Mouse (Mus musculus): Measurements from ENCODE around the gene Nuak2.
"Not testable (repeated sequence)": the region's sequence is repeated elsewhere in the genome, so short reads cannot be mapped to it uniquely, and the experiment has no call there.

The Nuak2 gene

GRCm38 (mm10) chr1:132327477-132327876 is 11.6 kb downstream of the Nuak2 start:
- no peak for DNase-seq (ENCODE audit: low spot score)

- no peak for DNase-seq (ENCODE audit: low spot score)
Measured at GRCm38 (mm10) chr1:132328565-132328964, 12.6 kb downstream of the Nuak2 start.

GRCm38 (mm10) chr1:132329656-132330055 is 13.7 kb downstream of the Nuak2 start:
- no peak for DNase-seq (ENCODE audit: low spot score)

GRCm38 (mm10) chr1:132330397-132330796 is 14.5 kb downstream of the Nuak2 start:
- DNase-seq (ENCODE audit: low spot score) = no peak

- DNase-seq (ENCODE audit: low spot score) = no peak
Measured at GRCm38 (mm10) chr1:132331283-132331682, 15.4 kb downstream of the Nuak2 start.

GRCm38 (mm10) chr1:132333201-132333600 is 17.3 kb downstream of the Nuak2 start:
- no peak for DNase-seq (ENCODE audit: low spot score)

- DNase-seq (ENCODE audit: low spot score) = peak; percentile 94
Measured at GRCm38 (mm10) chr1:132333675-132334141, 17.8 kb downstream of the Nuak2 start.

GRCm38 (mm10) chr1:132334178-132334801 is 18.4 kb downstream of the Nuak2 start:
- DNase-seq (ENCODE audit: low spot score) = no peak

GRCm38 (mm10) chr1:132335378-132335965 is 19.5 kb downstream of the Nuak2 start:
- peak; percentile 71 for DNase-seq (ENCODE audit: low spot score)

GRCm38 (mm10) chr1:132336921-132337320 is 21.0 kb downstream of the Nuak2 start:
- DNase-seq (ENCODE audit: low spot score) = no peak

- DNase-seq (ENCODE audit: low spot score) = peak; percentile 78
Measured at GRCm38 (mm10) chr1:132338027-132338660, 22.2 kb downstream of the Nuak2 start.

GRCm38 (mm10) chr1:132341731-132342501 is 26.0 kb downstream of the Nuak2 start:
- no peak for DNase-seq (ENCODE audit: low spot score)

GRCm38 (mm10) chr1:132342518-132342917 is 26.6 kb downstream of the Nuak2 start:
- no peak for DNase-seq (ENCODE audit: low spot score)

- DNase-seq (ENCODE audit: low spot score) = no peak
Measured at GRCm38 (mm10) chr1:132343191-132343590, 27.3 kb downstream of the Nuak2 start.

- no peak for DNase-seq (ENCODE audit: low spot score)
Measured at GRCm38 (mm10) chr1:132343656-132344055, 27.7 kb downstream of the Nuak2 start.

- no peak for DNase-seq (ENCODE audit: low spot score)
Measured at GRCm38 (mm10) chr1:132345514-132345913, 29.6 kb downstream of the Nuak2 start.

GRCm38 (mm10) chr1:132346134-132346851 is 30.4 kb downstream of the Nuak2 start:
- DNase-seq (ENCODE audit: low spot score) = no peak

GRCm38 (mm10) chr1:132346951-132347350 is 31.0 kb downstream of the Nuak2 start:
- DNase-seq (ENCODE audit: low spot score) = no peak

GRCm38 (mm10) chr1:132348401-132348800 is 32.5 kb downstream of the Nuak2 start:
- DNase-seq (ENCODE audit: low spot score) = no peak

- not testable (repeated sequence) for DNase-seq (ENCODE audit: low spot score)
Measured at GRCm38 (mm10) chr1:132349049-132349448, 33.1 kb downstream of the Nuak2 start.

- DNase-seq (ENCODE audit: low spot score) = not testable (repeated sequence)
Measured at GRCm38 (mm10) chr1:132349601-132350000, 33.7 kb downstream of the Nuak2 start.

- DNase-seq (ENCODE audit: low spot score) = no peak
Measured at GRCm38 (mm10) chr1:132351058-132351457, 35.1 kb downstream of the Nuak2 start.
